Comparison of ENCODE assay signal across 10 mouse cellular contexts in the genomic region with DNA sequence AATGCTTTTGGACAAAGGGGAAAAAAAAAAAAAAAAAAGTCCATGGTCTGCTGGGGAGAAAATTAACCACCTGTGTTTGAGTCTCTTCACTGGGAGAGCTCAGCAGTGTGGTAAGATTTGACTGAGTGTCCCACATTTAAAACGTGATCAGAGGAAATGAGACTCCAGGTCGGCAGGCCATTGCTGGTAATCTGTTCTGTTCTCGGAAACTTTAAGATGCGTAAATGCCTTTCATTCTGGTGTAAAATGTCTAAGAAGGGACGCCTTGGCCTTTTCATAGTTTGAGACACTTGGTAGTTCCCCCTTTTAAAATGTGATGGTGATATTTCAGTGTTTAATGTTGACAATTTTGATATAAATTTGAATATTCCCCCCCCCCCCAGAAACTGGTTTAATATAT. TPM values are rescaled to one million over a fixed set of nuclear protein-coding genes. Genes with fewer than 3 reads are reported as not detected.
DNase-seq lines count a peak whose midpoint lies in the region; ATAC-seq and TF ChIP-seq lines count a peak whose summit lies in the region.
"Had no signal": no experiment of that assay in that cellular context is flagged by ENCODE, and none has a peak within 500 bp of the region (broad histone marks: within the 10 kb centered on the region; RNA-seq: fewer than 3 reads in every experiment).

No protein-coding gene starts in this region.

- no peak overlapping the region for H3K9ac ChIP-seq in hindbrain, embryonic 12.5 days
- H3K9ac ChIP-seq in hindbrain, postnatal 0 days (replicated peaks; ENCODE audit: low read length) = no peak overlapping the region
- H3K9ac ChIP-seq in stomach, embryonic 15.5 days = no peak overlapping the region
- no peak overlapping the region for H3K9ac ChIP-seq in stomach, postnatal 0 days (ENCODE audit: low read length)
- H3K9ac ChIP-seq in forebrain, embryonic 15.5 days (replicated peaks) = no peak overlapping the region
- H3K9ac ChIP-seq: heart, embryonic 15.5 days; liver, embryonic 15.5 days had no signal

- no peak for TF ChIP-seq CTCF in hindbrain, postnatal 0 days (IDR thresholded peaks at IDR 0.05; ENCODE audit: low read depth)
- no peak for TF ChIP-seq CTCF in stomach, postnatal 0 days (IDR thresholded peaks at IDR 0.05; ENCODE audit: low read depth)

- H3K4me3 ChIP-seq in hindbrain, embryonic 12.5 days = no peak overlapping the region
- no peak overlapping the region for H3K4me3 ChIP-seq in hindbrain, postnatal 0 days (ENCODE audit: low read length)
- no peak overlapping the region for H3K4me3 ChIP-seq in stomach, embryonic 15.5 days (replicated peaks)
- no peak overlapping the region for H3K4me3 ChIP-seq in stomach, postnatal 0 days (ENCODE audit: low read depth, low read length)
- no peak overlapping the region for H3K4me3 ChIP-seq in forebrain, embryonic 15.5 days
- H3K4me3 ChIP-seq: heart, embryonic 15.5 days; liver, embryonic 15.5 days had no signal

- no peak for DNase-seq in hindbrain, postnatal 0 days (ENCODE audit: low spot score)
- DNase-seq in stomach, postnatal 0 days (ENCODE audit: low spot score) = no peak
- DNase-seq in thymus, postnatal 14 days = no peak
- DNase-seq in adrenal gland, postnatal 25 days = no peak
- DNase-seq in c-Kit-positive CD71-positive TER-119-positive erythroid progenitor cells, embryonic 14.5 days (ENCODE audit: low spot score) = no peak

- H3K27me3 ChIP-seq in hindbrain, embryonic 12.5 days = no peaks in the 10 kb centered on the region
- H3K27me3 ChIP-seq in hindbrain, postnatal 0 days (ENCODE audit: insufficient read depth, low read length) = no peaks in the 10 kb centered on the region
- no peaks in the 10 kb centered on the region for H3K27me3 ChIP-seq in stomach, embryonic 15.5 days (replicated peaks)
- H3K27me3 ChIP-seq in stomach, postnatal 0 days (ENCODE audit: control insufficient read depth, insufficient read depth, low read length) = no peaks in the 10 kb centered on the region
- H3K27me3 ChIP-seq in forebrain, embryonic 15.5 days = no peaks in the 10 kb centered on the region
- H3K27me3 ChIP-seq: heart, embryonic 15.5 days had no signal

- H3K36me3 ChIP-seq in hindbrain, embryonic 12.5 days = no peaks in the 10 kb centered on the region
- H3K36me3 ChIP-seq in hindbrain, postnatal 0 days (ENCODE audit: insufficient read depth, low read length) = no peaks in the 10 kb centered on the region
- no peaks in the 10 kb centered on the region for H3K36me3 ChIP-seq in stomach, embryonic 15.5 days
- no peaks in the 10 kb centered on the region for H3K36me3 ChIP-seq in stomach, postnatal 0 days (ENCODE audit: control insufficient read depth, insufficient read depth, low read length)
- no peaks in the 10 kb centered on the region for H3K36me3 ChIP-seq in forebrain, embryonic 15.5 days
- H3K36me3 ChIP-seq: heart, embryonic 15.5 days; liver, embryonic 15.5 days had no signal

- peaks cover 32% of the 10 kb centered on the region for H3K4me1 ChIP-seq in hindbrain, embryonic 12.5 days
- H3K4me1 ChIP-seq in hindbrain, postnatal 0 days (ENCODE audit: insufficient read depth, low read length) = peaks cover 6% of the 10 kb centered on the region; the same call in 1 of the 2 replicates
- H3K4me1 ChIP-seq in stomach, embryonic 15.5 days = peaks cover 25% of the 10 kb centered on the region
- peaks cover 3% of the 10 kb centered on the region; the same call in 1 of the 2 replicates for H3K4me1 ChIP-seq in stomach, postnatal 0 days (replicated peaks; ENCODE audit: control insufficient read depth, insufficient read depth)
- H3K4me1 ChIP-seq in forebrain, embryonic 15.5 days = peaks cover 24% of the 10 kb centered on the region

- TF ChIP-seq EP300 in stomach, postnatal 0 days (optimal IDR thresholded peaks at IDR 0.05) = no peak

- 4% methylated on average over 5 of the region's 5 CpGs for WGBS in hindbrain, embryonic 12.5 days
- 20% methylated on average over 5 of the region's 5 CpGs for WGBS in hindbrain, postnatal 0 days
- 24% methylated on average over 5 of the region's 5 CpGs for WGBS in stomach, embryonic 15.5 days
- 34% methylated on average over 5 of the region's 5 CpGs for WGBS in stomach, postnatal 0 days
- WGBS in forebrain, embryonic 15.5 days = 6% methylated on average over 5 of the region's 5 CpGs

- no peak overlapping the region for H3K4me2 ChIP-seq in hindbrain, embryonic 12.5 days (replicated peaks)
- H3K4me2 ChIP-seq in hindbrain, postnatal 0 days (ENCODE audit: low read depth, low read length) = no peak overlapping the region
- no peak overlapping the region; the same call in 1 of the 2 replicates for H3K4me2 ChIP-seq in stomach, embryonic 15.5 days
- H3K4me2 ChIP-seq in stomach, postnatal 0 days (replicated peaks; ENCODE audit: low read depth) = no peak overlapping the region
- no peak overlapping the region for H3K4me2 ChIP-seq in forebrain, embryonic 15.5 days (replicated peaks)
- H3K4me2 ChIP-seq: liver, embryonic 15.5 days had no signal

- H3K9me3 ChIP-seq in hindbrain, embryonic 12.5 days (replicated peaks) = no peaks in the 10 kb centered on the region
- no peaks in the 10 kb centered on the region for H3K9me3 ChIP-seq in hindbrain, postnatal 0 days (ENCODE audit: low read length)
- H3K9me3 ChIP-seq in stomach, embryonic 15.5 days = no peaks in the 10 kb centered on the region
- H3K9me3 ChIP-seq in stomach, postnatal 0 days (ENCODE audit: control insufficient read depth, low read length) = no peaks in the 10 kb centered on the region
- no peaks in the 10 kb centered on the region for H3K9me3 ChIP-seq in forebrain, embryonic 15.5 days
- H3K9me3 ChIP-seq: heart, embryonic 15.5 days; liver, embryonic 15.5 days had no signal

- no peak for ATAC-seq in hindbrain, embryonic 12.5 days (ENCODE audit: low FRiP score)
- no peak for ATAC-seq in hindbrain, postnatal 0 days
- no peak for ATAC-seq in stomach, embryonic 15.5 days (ENCODE audit: insufficient read depth, low FRiP score, low read depth)
- no peak for ATAC-seq in stomach, postnatal 0 days (ENCODE audit: low FRiP score, low TSS enrichment)
- ATAC-seq in forebrain, embryonic 15.5 days (replicated peaks) = no peak

- peak overlapping the region; percentile 30; the same call in 1 of the 2 replicates for H3K27ac ChIP-seq in hindbrain, embryonic 12.5 days
- H3K27ac ChIP-seq in hindbrain, postnatal 0 days = no peak overlapping the region
- peak overlapping the region; percentile 27; the same call in 1 of the 2 replicates for H3K27ac ChIP-seq in stomach, embryonic 15.5 days
- H3K27ac ChIP-seq in stomach, postnatal 0 days (replicated peaks) = no peak overlapping the region
- H3K27ac ChIP-seq in forebrain, embryonic 15.5 days (replicated peaks) = peak overlapping the region; percentile 74
- H3K27ac ChIP-seq: liver, embryonic 15.5 days had no signal

RNA-seq across cellular contexts. Expression of gene Ncoa3, which starts 7.8 kb away (rescaled TPM):
- polyA plus RNA-seq in hindbrain, embryonic 12.5 days (2016; fragmentation: Nextera tagmentation; extraction: Ambion mirVana) = 14.9 and 15.0 TPM in 2 replicates
- total RNA-seq in hindbrain, postnatal 0 days (2014; rRNA removed) = 28.3 and 29.2 TPM in 2 replicates
- 10.7 and 10.8 TPM in 2 replicates for polyA plus RNA-seq in hindbrain, postnatal 0 days (2015; fragmentation: Nextera tagmentation; extraction: Ambion mirVana)
- polyA plus RNA-seq in stomach, embryonic 15.5 days (2015; fragmentation: Nextera tagmentation; extraction: Ambion mirVana) = 12.9 and 14.1 TPM in 2 replicates
- 7.5 and 8.3 TPM in 2 replicates for polyA plus RNA-seq in stomach, postnatal 0 days (2015; fragmentation: Nextera tagmentation; extraction: Ambion mirVana)
- 9.7 and 10.3 TPM in 2 replicates for polyA plus RNA-seq in forebrain, embryonic 15.5 days (2015; fragmentation: Nextera tagmentation; extraction: Ambion mirVana)
- 26.8 and 27.1 TPM in 2 replicates for total RNA-seq in adrenal gland, postnatal 25 days (2021)

Comparison
In these comparisons a context has a peak if more than half of its experiments do, and no peak if none do; other contexts are left out.
1. H3K27ac ChIP-seq: peak in hindbrain, embryonic 12.5 days (single experiment), stomach, embryonic 15.5 days (single experiment) and forebrain, embryonic 15.5 days (single experiment); none in hindbrain, postnatal 0 days (single experiment) and stomach, postnatal 0 days (single experiment).